Mouse (Mus musculus) heart, adult 2 months (tissue): ENCODE results near the gene Gstt2. TPM values are rescaled to one million over a fixed set of nuclear protein-coding genes. Genes with fewer than 3 reads are reported as not detected.

ENCODE experiments used
- DNase-seq, 2 experiments: peaks; one replicate each; pipeline ENCODE4 v3.0.0; 2021
- H3K27ac ChIP-seq: fragments of 200-600 bp; 2 replicates; pipeline ENCODE4 v1.8.1; 2022
- H3K27me3 ChIP-seq: fragments of 200-500 bp; 2 replicates; pipeline ENCODE4 v1.6.1; 2012; ENCODE audit warnings: mild to moderate bottlenecking, low read length, inconsistent platforms, mixed read lengths; ENCODE audit not compliant: control insufficient read depth, insufficient read depth
- H3K36me3 ChIP-seq: fragments of 200-500 bp; 2 replicates; pipeline ENCODE4 v1.6.1; 2012; ENCODE audit warnings: low read length, inconsistent platforms; ENCODE audit not compliant: control insufficient read depth, insufficient read depth
- H3K4me1 ChIP-seq: fragments of 200-500 bp; 2 replicates; pipeline ENCODE4 v1.6.1; 2011; ENCODE audit warnings: low read length; ENCODE audit not compliant: control insufficient read depth, insufficient read depth
- H3K4me3 ChIP-seq: fragments of 200-600 bp; 2 replicates; pipeline ENCODE4 v1.8.1; 2022
- H3K79me2 ChIP-seq: fragments of 200-500 bp; replicated peaks from 2 replicates; pipeline ENCODE4 v1.6.1; 2012; ENCODE audit warnings: mild to moderate bottlenecking, inconsistent platforms, low read length, moderate library complexity, mixed read lengths; ENCODE audit not compliant: control insufficient read depth, insufficient read depth
- H3K9ac ChIP-seq: fragments of 200-500 bp; 2 replicates; pipeline ENCODE4 v1.6.1; 2012; ENCODE audit warnings: low read depth, mild to moderate bottlenecking, control low read depth, inconsistent platforms, low read length, mixed read lengths
- CTCF ChIP-seq: fragments of 200-600 bp; IDR thresholded peaks from 2 replicates; pipeline ENCODE4 v1.8.1; 2022; ENCODE audit warnings: antibody characterized with exemption, mild to moderate bottlenecking, moderate library complexity
- EP300 ChIP-seq: fragments of 200-500 bp; IDR thresholded peaks from 2 replicates; pipeline ENCODE4 v1.6.1; 2011; ENCODE audit warnings: low read depth, low read length, control low read depth; ENCODE audit not compliant: insufficient read depth
- POLR2A ChIP-seq: fragments of 200-500 bp; IDR thresholded peaks from 2 replicates; pipeline ENCODE4 v1.6.1; 2011; ENCODE audit warnings: mild to moderate bottlenecking, low read depth, low read length, control low read depth; ENCODE audit not compliant: insufficient read depth
- WGBS: fragments of 180-500 bp; shearing (Covaris S2); methylation state at CpG from one replicate; pipeline ENCODE4 v1.1.7; 2018; 5-methylcytosine and 5-hydroxymethylcytosine counted together
- intact Hi-C: fragments of 180-260 bp; cut with DNase I; formaldehyde crosslinking; loops from one replicate; pipeline ENCODE4 v1.15.1; 2025
- polyA plus RNA-seq: library from polyadenylated mRNA; depleted of rRNA; stranded (reverse); fragments of >200 nt; gene quantifications from 2 replicates; pipeline ENCODE4 v1.2.3, GENCODE M21; 2012
- total RNA-seq, 2 experiments: library from RNA; stranded (reverse); gene quantifications; 2 replicates each; pipeline ENCODE4 v1.2.3; 2021

Gstt2 gene
- total and polyA plus RNA-seq, 3 experiments = 8.0 to 69.1 (median 12.8) TPM

DNA sequence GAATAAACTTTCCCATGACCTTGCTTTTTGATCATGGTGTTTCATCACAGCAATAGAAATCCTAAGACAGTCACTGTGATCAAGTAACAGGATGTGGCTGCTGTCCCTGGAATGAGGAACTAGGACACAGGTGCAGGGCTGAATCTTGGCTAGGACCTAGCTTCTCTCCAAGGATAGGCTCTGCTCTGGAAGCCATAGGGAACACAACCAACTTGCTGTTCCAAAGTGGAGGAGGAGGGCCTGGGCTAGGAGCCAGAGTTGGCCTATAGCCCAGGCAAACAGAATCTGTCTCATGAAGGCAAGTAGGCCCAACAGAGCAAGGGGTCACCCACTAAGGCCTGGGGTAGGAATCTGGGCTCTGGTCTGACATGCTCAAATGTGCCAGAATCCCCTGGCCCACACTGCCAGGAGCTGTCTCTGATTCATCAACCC lies 8.7 kb downstream of the Gstt2 start:
- Histone ChIP-seq H3K79me2 (no peaks in the 10 kb centered on the region), H3K4me3 (no peak overlapping the region), H3K27ac (no peak overlapping the region; the same call in 1 of the 2 replicates), H3K4me1 (peaks cover 8% of the 10 kb centered on the region), H3K36me3 (no peaks in the 10 kb centered on the region), H3K9ac (no peak overlapping the region), H3K27me3 (no peaks in the 10 kb centered on the region)
- intact Hi-C loops = loop anchor here (1.0 kb wide), 1 partner anchor 64 kb away; the partner anchor contains the start of gene Cabin1
- DNase-seq = peak; percentile 71 to 79
- TF ChIP-seq CTCF (no peak), EP300 (0 out of 2 replicates have a peak, but pooled peaks have one; percentile 7)

DNA sequence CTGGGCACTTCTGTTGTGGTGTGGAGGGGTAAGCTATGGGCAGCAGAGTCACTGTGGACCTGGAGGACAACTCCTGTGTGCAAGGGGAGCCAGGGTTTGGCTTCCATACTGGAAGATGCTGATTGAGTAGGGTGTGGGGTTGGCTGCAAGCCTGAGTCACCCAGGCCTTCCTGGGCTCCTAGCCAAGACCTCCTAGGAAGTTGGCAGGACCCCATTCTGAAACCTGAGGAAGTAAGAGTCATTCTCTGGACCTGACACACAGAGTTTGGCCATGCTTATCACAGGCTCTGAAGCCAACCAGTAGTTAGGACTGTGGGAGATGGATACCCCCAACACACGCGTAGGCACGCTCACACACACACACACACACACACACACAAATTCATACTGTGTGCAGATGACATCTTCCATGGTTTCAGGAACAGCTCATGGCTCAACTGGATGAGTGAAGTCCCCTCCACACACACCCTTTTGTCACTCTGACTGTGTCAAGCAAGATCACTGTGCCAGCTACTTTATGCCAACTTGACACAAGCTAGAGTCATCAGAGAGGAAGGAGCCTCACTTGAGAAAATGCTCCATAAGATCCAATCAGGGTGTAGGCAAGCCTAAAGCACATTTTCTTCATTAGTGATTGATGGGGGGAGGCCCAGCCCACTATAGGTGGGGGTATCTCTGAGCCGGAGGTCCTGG lies 9.4 kb downstream of the Gstt2 start:
- H3K36me3 ChIP-seq = no peaks in the 10 kb centered on the region
- no peak overlapping the region; the same call in 1 of the 2 replicates for H3K27ac ChIP-seq
- H3K79me2 ChIP-seq = no peaks in the 10 kb centered on the region
- H3K9ac ChIP-seq = no peak overlapping the region
- H3K4me3 ChIP-seq = no peak overlapping the region
- WGBS = 76% methylated on average over 4 of the region's 4 CpGs
- intact Hi-C loops = loop anchor here (1.0 kb wide), 1 partner anchor 64 kb away; the partner anchor contains the start of gene Cabin1
- H3K4me1 ChIP-seq = peaks cover 8% of the 10 kb centered on the region
- peak; percentile 42 to 56 for DNase-seq
- TF ChIP-seq CTCF (no peak), EP300 (no peak), POLR2A (no peak)
- H3K27me3 ChIP-seq = no peaks in the 10 kb centered on the region

DNA sequence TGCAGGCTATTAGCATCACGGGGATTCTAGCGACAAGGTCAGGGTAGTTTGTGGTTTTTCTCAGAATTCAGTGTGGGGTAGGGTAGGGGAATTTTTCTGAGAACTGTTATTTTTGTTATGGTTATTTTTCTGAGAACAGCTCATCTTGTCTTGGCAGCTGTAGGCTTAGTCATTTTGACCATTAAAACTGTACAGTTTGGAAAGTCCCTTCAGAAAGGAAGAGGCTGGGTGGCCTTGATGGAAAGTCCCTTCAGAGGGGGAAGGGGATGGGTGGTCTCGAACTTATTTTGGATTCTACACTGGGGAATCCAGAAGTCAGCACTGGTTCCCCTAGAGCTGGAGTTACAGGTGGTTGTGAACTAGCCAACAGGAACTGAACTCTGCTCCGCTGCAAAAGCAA lies 12.7 kb downstream of the Gstt2 start:
- no peak overlapping the region for H3K4me3 ChIP-seq
- H3K9ac ChIP-seq = no peak overlapping the region
- H3K27me3 ChIP-seq = no peaks in the 10 kb centered on the region; the same call in 1 of the 2 replicates
- no peaks in the 10 kb centered on the region for H3K79me2 ChIP-seq
- H3K27ac ChIP-seq = no peak overlapping the region
- intact Hi-C loops = no loop called here
- no peaks in the 10 kb centered on the region for H3K36me3 ChIP-seq
- WGBS = 81% methylated on average over 4 of the region's 4 CpGs
- TF ChIP-seq POLR2A (no peak), CTCF (no peak), EP300 (no peak)
- peaks cover 8% of the 10 kb centered on the region for H3K4me1 ChIP-seq
- no peak for DNase-seq

DNA sequence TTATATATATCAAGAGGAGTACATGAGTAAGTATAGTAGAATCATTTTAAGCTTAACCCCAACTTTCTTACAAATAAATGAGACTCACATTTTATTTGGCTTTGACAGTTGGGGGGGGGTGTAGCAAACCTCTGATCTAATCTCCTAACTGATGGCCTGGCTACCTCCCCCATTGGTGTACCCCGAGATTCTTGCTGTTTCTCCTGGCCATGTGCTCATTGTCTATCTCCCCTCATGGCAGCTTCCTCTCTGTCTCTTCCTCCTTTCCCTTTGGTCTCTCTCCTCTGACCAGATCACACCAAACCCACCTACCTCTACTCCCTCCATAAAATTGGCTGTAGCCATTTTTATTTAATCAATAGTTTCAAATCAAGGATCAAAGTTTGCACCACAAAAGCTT lies 13.4 kb downstream of the Gstt2 start:
- Histone ChIP-seq H3K27me3 (no peaks in the 10 kb centered on the region; the same call in 1 of the 2 replicates), H3K36me3 (no peaks in the 10 kb centered on the region), H3K9ac (no peak overlapping the region), H3K4me1 (peaks cover 8% of the 10 kb centered on the region), H3K79me2 (no peaks in the 10 kb centered on the region), H3K27ac (no peak overlapping the region), H3K4me3 (no peak overlapping the region)
- TF ChIP-seq CTCF (no peak), POLR2A (no peak), EP300 (no peak)
- WGBS = 67% methylated on average over 1 of the region's 1 CpGs
- intact Hi-C loops = no loop called here
- DNase-seq = no peak

DNA sequence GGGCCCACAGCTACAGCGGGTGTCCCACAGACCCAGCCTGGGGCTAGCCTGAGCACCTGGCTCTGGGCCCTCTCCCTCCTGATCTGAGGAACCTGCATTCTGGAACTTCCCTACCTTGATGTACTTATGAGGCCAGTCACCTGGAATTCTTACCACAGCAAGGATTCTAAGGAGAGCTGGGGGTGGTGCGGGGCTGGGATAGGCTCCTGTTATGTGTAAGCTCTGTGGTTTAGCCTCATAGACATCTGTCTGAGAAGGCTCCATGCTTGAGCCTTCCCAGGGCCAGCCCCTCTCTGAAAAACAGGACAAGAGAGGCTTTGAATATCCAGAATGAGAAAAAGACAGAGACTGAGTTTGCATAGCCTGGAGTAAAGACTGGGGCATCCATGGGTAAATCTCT lies 14.8 kb downstream of the Gstt2 start, which contains the start of gene Gstt4:
TSS of gene Gstt4 (minus strand) at position 101 of the 400 bp plus-strand sequence.
- TF ChIP-seq POLR2A (no peak), CTCF (no peak)
- peaks cover 2% of the 10 kb centered on the region; the same call in 1 of the 2 replicates for H3K4me1 ChIP-seq
- H3K4me3 ChIP-seq = no peak within 1 kb of the TSS
- H3K9ac ChIP-seq = no peak within 1 kb of the TSS
- H3K27ac ChIP-seq = no peak within 1 kb of the TSS
- no peak for DNase-seq
- intact Hi-C loops = no loop called here
- no peaks in the 10 kb centered on the region for H3K79me2 ChIP-seq
- no peaks in the 10 kb centered on the region for H3K36me3 ChIP-seq
- H3K27me3 ChIP-seq = no peaks in the 10 kb centered on the region; the same call in 1 of the 2 replicates
- WGBS = 94% methylated on average over 2 of the region's 2 CpGs

DNA sequence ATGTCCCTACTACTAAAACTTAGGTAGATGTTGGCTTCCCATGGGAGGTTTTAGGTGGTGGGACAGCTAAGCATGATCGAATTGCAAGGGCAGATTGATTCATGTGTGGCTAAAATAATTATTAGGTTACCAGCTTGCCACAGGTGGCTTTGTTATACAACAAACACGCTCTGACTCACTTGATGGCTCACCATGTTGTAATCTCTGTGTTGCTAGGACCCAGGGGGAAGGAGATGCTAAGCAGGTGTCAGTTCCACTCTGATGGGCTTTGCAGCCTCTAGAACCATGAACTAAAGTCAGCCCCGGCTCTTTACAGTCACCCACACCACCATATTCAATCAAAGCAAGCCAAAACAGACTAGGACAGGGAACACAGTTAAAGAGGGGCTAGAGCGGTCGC lies 17.3 kb downstream of the Gstt2 start:
- H3K27me3 ChIP-seq = no peaks in the 10 kb centered on the region; the same call in 1 of the 2 replicates

More for the DNA sequence above, 17.3 kb downstream of the Gstt2 start:
- TF ChIP-seq CTCF (no peak), POLR2A (no peak), EP300 (no peak)
- H3K4me1 ChIP-seq = no peaks in the 10 kb centered on the region
- no peaks in the 10 kb centered on the region for H3K79me2 ChIP-seq
- H3K27ac ChIP-seq = no peak overlapping the region
- intact Hi-C loops = no loop called here
- H3K4me3 ChIP-seq = no peak overlapping the region
- 82% methylated on average over 5 of the region's 5 CpGs for WGBS
- no peak for DNase-seq
- H3K36me3 ChIP-seq = no peaks in the 10 kb centered on the region
- H3K9ac ChIP-seq = no peak overlapping the region
